Mouse (Mus musculus) heart, adult 2 months (tissue): ENCODE measurements around the gene Gpr65.

ENCODE experiments used
- CTCF ChIP-seq: fragments of 200-600 bp; IDR thresholded peaks from 2 replicates; pipeline ENCODE4 v1.8.1; 2022; ENCODE audit warnings: antibody characterized with exemption, mild to moderate bottlenecking, moderate library complexity
- POLR2A ChIP-seq: fragments of 200-500 bp; IDR thresholded peaks from 2 replicates; pipeline ENCODE4 v1.6.1; 2011; ENCODE audit warnings: mild to moderate bottlenecking, low read depth, low read length, control low read depth; ENCODE audit not compliant: insufficient read depth

- TF ChIP-seq CTCF = no peak
- TF ChIP-seq POLR2A = no peak
These were observed 13.0 kb upstream of the Gpr65 start for GRCm38 (mm10) chr12:98255373-98255995.
